Mouse (Mus musculus) liver, embryonic 15.5 days (tissue): ENCODE data around the gene Zfand6. TPM values are rescaled to one million over a fixed set of nuclear protein-coding genes. Genes with fewer than 3 reads are reported as not detected.

ENCODE experiments used
- ATAC-seq: fragments of 200-750 bp; cut with Nextera tagmentation; 2 replicates; pipeline ENCODE4 v1.8.0; 2017; ENCODE audit warnings: moderate number of reproducible peaks, mild to moderate bottlenecking, moderate library complexity; ENCODE audit not compliant: insufficient read depth
- H3K27ac ChIP-seq: fragments of 300-500 bp; sonication (generic); replicated peaks from 2 replicates; pipeline ENCODE4 v1.5.1; 2015; ENCODE audit warnings: mild to moderate bottlenecking, inconsistent platforms
- H3K27me3 ChIP-seq: fragments of 300-500 bp; sonication (generic); 2 replicates; pipeline ENCODE4 v1.6.1; 2015; ENCODE audit warnings: mild to moderate bottlenecking, inconsistent platforms
- H3K36me3 ChIP-seq: fragments of 300-500 bp; sonication (generic); replicated peaks from 2 replicates; pipeline ENCODE4 v1.6.1; 2015; ENCODE audit warnings: moderate library complexity, mild to moderate bottlenecking, inconsistent platforms
- H3K4me1 ChIP-seq: fragments of 300-500 bp; sonication (generic); replicated peaks from 2 replicates; pipeline ENCODE4 v1.6.1; 2015; ENCODE audit warnings: inconsistent platforms
- H3K4me2 ChIP-seq: fragments of 300-500 bp; sonication (generic); 2 replicates; pipeline ENCODE4 v1.6.1; 2015; ENCODE audit warnings: moderate library complexity, mild to moderate bottlenecking, inconsistent platforms
- H3K4me3 ChIP-seq: fragments of 300-500 bp; sonication (generic); replicated peaks from 2 replicates; pipeline ENCODE4 v1.5.1; 2015; ENCODE audit warnings: mild to moderate bottlenecking, inconsistent platforms
- H3K9ac ChIP-seq: fragments of 300-500 bp; sonication (generic); 2 replicates; pipeline ENCODE4 v1.6.1; 2015; ENCODE audit warnings: moderate library complexity, mild to moderate bottlenecking, inconsistent platforms
- H3K9me3 ChIP-seq: fragments of 300-500 bp; sonication (generic); replicated peaks from 2 replicates; pipeline ENCODE4 v1.6.1; 2016; ENCODE audit warnings: inconsistent platforms
- WGBS: fragments of 180-500 bp; shearing (Covaris S2); methylation state at CpG from one replicate; pipeline ENCODE4 v1.1.7; 2015; ENCODE audit warnings: mixed read lengths; ENCODE audit not compliant: insufficient replicate concordance; 5-methylcytosine and 5-hydroxymethylcytosine counted together
- polyA plus RNA-seq: library from polyadenylated mRNA; unstranded; fragments of >200 nt; fragmentation: Nextera tagmentation; extraction: Ambion mirVana; gene quantifications from 2 replicates; pipeline ENCODE4 v1.2.1, GENCODE M21; 2015

Gene Zfand6
- polyA plus RNA-seq, 1 experiment from 2014 or later = 145 TPM

DNA sequence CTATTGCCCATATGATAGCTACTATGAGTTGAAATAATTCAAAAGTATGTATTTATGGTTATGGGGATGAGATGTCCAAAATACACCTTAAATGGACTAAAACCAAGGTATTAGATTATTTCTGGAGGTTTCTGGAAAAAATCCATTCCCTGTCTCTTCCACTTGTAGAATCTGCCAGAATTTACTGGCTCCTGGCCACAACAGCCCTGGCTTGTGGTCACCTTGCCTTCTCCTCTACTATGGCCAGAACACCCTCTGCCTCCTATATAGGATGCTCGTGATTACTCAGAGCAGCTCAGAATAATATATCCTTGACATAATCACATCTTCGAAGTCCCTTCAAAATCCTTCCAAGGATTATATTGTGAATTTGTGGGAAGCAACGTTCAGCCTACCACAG is 125.5 kb downstream of the Zfand6 start:
- Histone ChIP-seq H3K4me2 (no peak overlapping the region), H3K4me1 (no peaks in the 10 kb centered on the region), H3K27me3 (no peaks in the 10 kb centered on the region), H3K9ac (no peak overlapping the region), H3K27ac (no peak overlapping the region), H3K9me3 (no peaks in the 10 kb centered on the region), H3K4me3 (no peak overlapping the region), H3K36me3 (no peaks in the 10 kb centered on the region)
- no peak for ATAC-seq
- 59% methylated on average over 3 of the region's 3 CpGs for WGBS

Other genes with a start within 250 kb of the Zfand6 start
- 0.02 and 0.06 TPM in 2 replicates for gene Gm2115, start 161.0 kb downstream of the Zfand6 start, polyA plus RNA-seq
- gene Fah, start 83.2 kb downstream of the Zfand6 start, polyA plus RNA-seq = 78.8 and 103 TPM in 2 replicates
- not detected in 2 replicates for gene Olfr291, start 163.6 kb upstream of the Zfand6 start, polyA plus RNA-seq